Mouse (Mus musculus): ENCODE results near the gene Ric3. TPM values are rescaled to one million over a fixed set of nuclear protein-coding genes. Genes with fewer than 3 reads are reported as not detected.

Gene Ric3
- total and polyA plus RNA-seq, 3 experiments, result not detected

- Histone ChIP-seq H3K9me3 (replicated peaks; ENCODE audit: insufficient read depth, low read length) (no peaks in the 10 kb centered on the region), H3K4me3 (ENCODE audit: control insufficient read depth in 1 of 2, insufficient read depth in 1 of 2, low read depth in 2 of 2, low read length in 2 of 2) (no peak overlapping the region), H3K27me3 (ENCODE audit: control insufficient read depth in 1 of 2, insufficient read depth in 2 of 2, low read length in 2 of 2) (no peaks in the 10 kb centered on the region), H3K36me3 (ENCODE audit: control insufficient read depth in 1 of 2, insufficient read depth in 2 of 2, low read length in 2 of 2) (no peaks in the 10 kb centered on the region), H3K4me1 (ENCODE audit: control insufficient read depth in 1 of 2, insufficient read depth in 2 of 2, low read length in 2 of 2) (no peaks in the 10 kb centered on the region), H3K9ac (ENCODE audit: control insufficient read depth, low read depth, low read length, poor library complexity, severe bottlenecking) (no peak overlapping the region), H3K79me2 (ENCODE audit: control insufficient read depth, insufficient read depth, low read length, poor library complexity) (no peaks in the 10 kb centered on the region), H3K27ac (ENCODE audit: control insufficient read depth, low read depth, low read length) (no peak overlapping the region)
- TF ChIP-seq MAFK (IDR thresholded peaks at IDR 0.05; ENCODE audit: borderline replicate concordance, low read depth, low read length) (no peak), ETS1 (IDR thresholded peaks at IDR 0.05; ENCODE audit: low read depth, low read length) (no peak), HCFC1 (IDR thresholded peaks at IDR 0.05; ENCODE audit: low read depth, low read length) (no peak), CTCF (IDR thresholded peaks at IDR 0.05 in 2 of 3, conservative IDR thresholded peaks at IDR 0.05 in 1 of 3; ENCODE audit: control insufficient read depth in 1 of 3, insufficient read depth in 1 of 3, low read depth in 2 of 3, low read length in 3 of 3, poor library complexity in 1 of 3, severe bottlenecking in 1 of 3) (no peak), MAZ (IDR thresholded peaks at IDR 0.05; ENCODE audit: low read depth, low read length) (no peak), NRF1 (IDR thresholded peaks at IDR 0.05; ENCODE audit: insufficient read depth, low read depth, low read length, poor library complexity, severe bottlenecking) (no peak), TCF12 (IDR thresholded peaks at IDR 0.05; ENCODE audit: low read depth, low read length) (no peak), POLR2AphosphoS2 (IDR thresholded peaks at IDR 0.05; ENCODE audit: low read length) (no peak), CHD1 (IDR thresholded peaks at IDR 0.05; ENCODE audit: low read depth, low read length) (no peak), SIN3A (IDR thresholded peaks at IDR 0.05; ENCODE audit: low read length) (no peak), TAL1 (IDR thresholded peaks at IDR 0.05; ENCODE audit: low read length) (no peak), UBTF (IDR thresholded peaks at IDR 0.05; ENCODE audit: borderline replicate concordance, insufficient read depth, low read depth, low read length) (no peak)
- DNase-seq (ENCODE audit: low read depth, low spot score), result no peak
These were observed 56.2 kb downstream of the Ric3 start for GRCm38 (mm10) chr7:109026976-109027375.

- no peaks in the 10 kb centered on the region for H3K27me3 ChIP-seq (ENCODE audit: control insufficient read depth in 1 of 2, insufficient read depth in 2 of 2, low read length in 2 of 2)
- no peak for DNase-seq (ENCODE audit: low read depth, low spot score)
- no peaks in the 10 kb centered on the region for H3K9me3 ChIP-seq (replicated peaks; ENCODE audit: insufficient read depth, low read length)
- H3K36me3 ChIP-seq (ENCODE audit: control insufficient read depth in 1 of 2, insufficient read depth in 2 of 2, low read length in 2 of 2), result no peaks in the 10 kb centered on the region
- no peak overlapping the region for H3K27ac ChIP-seq (ENCODE audit: control insufficient read depth, low read depth, low read length)
- H3K79me2 ChIP-seq (ENCODE audit: control insufficient read depth, insufficient read depth, low read length, poor library complexity), result no peaks in the 10 kb centered on the region
- no peaks in the 10 kb centered on the region for H3K4me1 ChIP-seq (ENCODE audit: control insufficient read depth in 1 of 2, insufficient read depth in 2 of 2, low read length in 2 of 2)
- no peak overlapping the region for H3K9ac ChIP-seq (ENCODE audit: control insufficient read depth, low read depth, low read length, poor library complexity, severe bottlenecking)
- TF ChIP-seq MAFK (IDR thresholded peaks at IDR 0.05; ENCODE audit: borderline replicate concordance, low read depth, low read length), result no peak
- no peak for TF ChIP-seq JUND (IDR thresholded peaks at IDR 0.05; ENCODE audit: low read depth, low read length)
- TF ChIP-seq E2F4 (IDR thresholded peaks at IDR 0.05; ENCODE audit: borderline replicate concordance, low read depth, low read length), result no peak
- no peak for TF ChIP-seq NRF1 (IDR thresholded peaks at IDR 0.05; ENCODE audit: insufficient read depth, low read depth, low read length, poor library complexity, severe bottlenecking)
- no peak for TF ChIP-seq GATA1 (IDR thresholded peaks at IDR 0.05; ENCODE audit: low read depth, low read length)
- no peak for TF ChIP-seq ELF1 (IDR thresholded peaks at IDR 0.05; ENCODE audit: low read depth, low read length)
- TF ChIP-seq NELFE (IDR thresholded peaks at IDR 0.05; ENCODE audit: low read depth, low read length), result no peak
- no peak for TF ChIP-seq ETS1 (IDR thresholded peaks at IDR 0.05; ENCODE audit: low read depth, low read length)
- no peak for TF ChIP-seq ZC3H11A (IDR thresholded peaks at IDR 0.05; ENCODE audit: low read depth, low read length)
- no peak for TF ChIP-seq ZKSCAN1 (IDR thresholded peaks at IDR 0.05; ENCODE audit: low read depth, low read length)
- no peak for TF ChIP-seq EP300 (IDR thresholded peaks at IDR 0.05; ENCODE audit: low read depth in 1 of 2, low read length in 2 of 2)
- TF ChIP-seq GABPA (IDR thresholded peaks at IDR 0.05; ENCODE audit: low read depth, low read length), result no peak
- no peak for TF ChIP-seq CTCF (IDR thresholded peaks at IDR 0.05 in 2 of 3, conservative IDR thresholded peaks at IDR 0.05 in 1 of 3; ENCODE audit: control insufficient read depth in 1 of 3, insufficient read depth in 1 of 3, low read depth in 2 of 3, low read length in 3 of 3, poor library complexity in 1 of 3, severe bottlenecking in 1 of 3)
- TF ChIP-seq TAL1 (IDR thresholded peaks at IDR 0.05; ENCODE audit: low read length), result no peak
- no peak overlapping the region for H3K4me3 ChIP-seq (ENCODE audit: control insufficient read depth in 1 of 2, insufficient read depth in 1 of 2, low read depth in 2 of 2, low read length in 2 of 2)
These were observed 57.4 kb downstream of the Ric3 start for GRCm38 (mm10) chr7:109025743-109026142.

Data from MEL (cell line).